Mouse (Mus musculus) testis, adult 2 months (tissue): ENCODE data around the gene Jag2.

Experiments used
- CTCF ChIP-seq: fragments of 200-500 bp; IDR thresholded peaks from 2 replicates; pipeline ENCODE4 v1.5.1; 2012; ENCODE audit warnings: low read depth, mild to moderate bottlenecking, inconsistent platforms, low read length, moderate library complexity; ENCODE audit not compliant: control insufficient read depth, insufficient read depth, insufficient replicate concordance
- POLR2A ChIP-seq: fragments of 200-500 bp; IDR thresholded peaks from 2 replicates; pipeline ENCODE4 v1.6.1; 2012; ENCODE audit warnings: low read depth, mild to moderate bottlenecking, inconsistent platforms, low read length, moderate library complexity; ENCODE audit not compliant: control insufficient read depth

DNA sequence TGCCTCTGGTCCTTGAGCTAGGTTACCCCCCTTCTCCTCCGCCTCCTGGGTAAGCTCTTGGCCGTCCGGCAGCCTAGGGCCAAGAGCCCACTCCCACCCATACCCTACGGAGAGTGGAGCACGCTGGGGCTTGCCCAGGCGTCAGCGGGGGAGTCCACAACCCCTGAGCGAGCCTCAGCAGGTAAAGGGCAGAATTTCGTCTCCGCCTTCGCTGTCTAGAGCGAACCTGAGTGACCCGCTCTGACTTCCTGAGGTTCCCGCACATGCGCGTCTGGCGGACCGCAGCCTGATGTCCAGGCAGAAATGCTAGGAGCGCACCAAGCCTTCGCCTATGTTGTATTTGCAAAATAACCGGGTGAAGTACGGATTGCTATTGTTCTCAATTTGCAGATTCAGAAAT is 55.4 kb downstream of the Jag2 start:
- TF ChIP-seq CTCF (no peak), POLR2A (no peak)
